22 mouse cellular contexts compared by ENCODE assay signal in the genomic region with DNA sequence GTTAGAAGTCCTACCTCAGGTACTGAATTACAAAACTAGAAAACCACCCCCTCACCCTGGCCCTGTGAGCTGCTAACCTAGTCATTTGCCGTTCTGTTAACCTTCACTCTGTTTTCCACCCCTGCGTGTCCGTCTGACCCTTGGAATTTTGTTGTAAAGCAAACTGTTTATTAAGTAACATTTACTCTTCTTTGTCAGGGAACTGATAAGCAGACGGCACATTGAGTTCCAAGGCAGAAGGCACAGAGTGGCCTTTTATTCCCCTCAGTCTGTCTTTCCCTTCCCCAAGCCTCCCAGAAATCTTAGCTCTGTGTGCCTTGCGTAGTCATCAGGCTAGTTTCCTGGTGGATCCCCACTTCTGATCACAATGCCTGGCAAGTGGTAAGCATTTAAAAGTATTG. TPM values are rescaled to one million over a fixed set of nuclear protein-coding genes. Genes with fewer than 3 reads are reported as not detected.
DNase-seq lines count a peak whose midpoint lies in the region; ATAC-seq and TF ChIP-seq lines count a peak whose summit lies in the region.
"Had no signal": no experiment of that assay in that cellular context is flagged by ENCODE, and none has a peak within 500 bp of the region (broad histone marks: within the 10 kb centered on the region; RNA-seq: fewer than 3 reads in every experiment).

No protein-coding gene starts in this region.

- H3K79me2 ChIP-seq in liver, adult 2 months (ENCODE audit: control insufficient read depth, insufficient read depth, low read length): no peaks in the 10 kb centered on the region

- H3K4me3 ChIP-seq in liver, adult 2 months (ENCODE audit: insufficient read depth, low read depth, low read length): no peak overlapping the region
- no peak overlapping the region for H3K4me3 ChIP-seq in liver, postnatal 0 days (ENCODE audit: low read depth, low read length)
- H3K4me3 ChIP-seq: embryonic facial prominence, embryonic 10.5 days; forebrain, embryonic 12.5 days; heart, embryonic 12.5 days; hindbrain, embryonic 15.5 days; limb, embryonic 13.5 days; midbrain, embryonic 10.5 days had no signal

- ATAC-seq in liver, postnatal 0 days: peak; percentile 94
- ATAC-seq in megakaryocyte progenitor cell, adult 5-6 weeks (replicated peaks; ENCODE audit: poor library complexity): no peak

- H3K27me3 ChIP-seq in liver, adult 2 months (ENCODE audit: control insufficient read depth, insufficient read depth, low read length): no peaks in the 10 kb centered on the region
- H3K27me3 ChIP-seq in liver, postnatal 0 days (ENCODE audit: insufficient read depth, low read length): no peaks in the 10 kb centered on the region
- H3K27me3 ChIP-seq: forebrain, embryonic 12.5 days; heart, embryonic 12.5 days; hindbrain, embryonic 15.5 days; limb, embryonic 13.5 days had no signal

- TF ChIP-seq EP300 in liver, postnatal 0 days (IDR thresholded peaks at IDR 0.05; ENCODE audit: low read depth): peak; percentile 95

- WGBS in liver, adult 2 months: 10% methylated on average over 5 of the region's 5 CpGs
- 51% methylated on average over 5 of the region's 5 CpGs for WGBS in liver, postnatal 0 days (ENCODE audit: insufficient replicate concordance)

- peak overlapping the region; percentile 87 for H3K27ac ChIP-seq in liver, adult 2 months (replicated peaks; ENCODE audit: insufficient read depth, low read depth, low read length)
- H3K27ac ChIP-seq in liver, postnatal 0 days (ENCODE audit: low read depth): peak overlapping the region; percentile 91
- H3K27ac ChIP-seq: embryonic facial prominence, embryonic 10.5 days; forebrain, embryonic 12.5 days; hindbrain, embryonic 15.5 days; limb, embryonic 13.5 days; midbrain, embryonic 10.5 days had no signal

- TF ChIP-seq POLR2A in liver, adult 2 months (IDR thresholded peaks at IDR 0.05; ENCODE audit: extremely low read depth, insufficient read depth, low read length): no peak

- H3K9ac ChIP-seq in liver, adult 2 months (ENCODE audit: low read depth, low read length): peak overlapping the region; percentile 46
- H3K9ac ChIP-seq in liver, postnatal 0 days (replicated peaks): no peak overlapping the region
- H3K9ac ChIP-seq: forebrain, embryonic 12.5 days; heart, embryonic 12.5 days; hindbrain, embryonic 15.5 days; limb, embryonic 13.5 days had no signal

- no peak for TF ChIP-seq CTCF in liver, adult 2 months (IDR thresholded peaks at IDR 0.05; ENCODE audit: low read depth, low read length)
- TF ChIP-seq CTCF in liver, postnatal 0 days (IDR thresholded peaks at IDR 0.05; ENCODE audit: low read depth): no peak

- peak; percentile 68 to 85 for DNase-seq in kidney, adult 8-10 months
- DNase-seq in kidney, postnatal 10 days: no peak
- DNase-seq in kidney, postnatal 14 days: peak; percentile 67
- peak; percentile 100 for DNase-seq in liver, adult 2 months (ENCODE audit: extremely low read depth, low read depth, low spot score)
- peak; percentile 51 for DNase-seq in liver, postnatal 0 days
- DNase-seq in cerebellum, adult 9-10 months: no peak
- no peak for DNase-seq in urinary bladder, postnatal 10 days (ENCODE audit: low spot score)
- DNase-seq: adrenal gland, adult 2 months; cerebellum, adult 2 months; lung, postnatal 14 days; thymus, postnatal 36 days had no signal

- H3K9me3 ChIP-seq in liver, postnatal 0 days (ENCODE audit: low read length): no peaks in the 10 kb centered on the region
- H3K9me3 ChIP-seq: embryonic facial prominence, embryonic 10.5 days; forebrain, embryonic 12.5 days; heart, embryonic 12.5 days; hindbrain, embryonic 15.5 days; limb, embryonic 13.5 days; midbrain, embryonic 10.5 days had no signal

- peaks cover 55% of the 10 kb centered on the region for H3K36me3 ChIP-seq in liver, adult 2 months (ENCODE audit: control insufficient read depth, insufficient read depth, low read length)
- H3K36me3 ChIP-seq in liver, postnatal 0 days (replicated peaks; ENCODE audit: insufficient read depth, low read length): no peaks in the 10 kb centered on the region; the same call in 1 of the 2 replicates
- H3K36me3 ChIP-seq: embryonic facial prominence, embryonic 10.5 days; forebrain, embryonic 12.5 days; heart, embryonic 12.5 days; hindbrain, embryonic 15.5 days; limb, embryonic 13.5 days; midbrain, embryonic 10.5 days had no signal

- no peak overlapping the region for H3K4me2 ChIP-seq in liver, postnatal 0 days (ENCODE audit: low read depth, low read length)
- H3K4me2 ChIP-seq: forebrain, embryonic 12.5 days; heart, embryonic 12.5 days; hindbrain, embryonic 15.5 days; limb, embryonic 13.5 days had no signal

- H3K4me1 ChIP-seq in liver, adult 2 months (ENCODE audit: control insufficient read depth, insufficient read depth, low read length): peaks cover 28% of the 10 kb centered on the region
- peaks cover 9% of the 10 kb centered on the region; the same call in 1 of the 2 replicates for H3K4me1 ChIP-seq in liver, postnatal 0 days (ENCODE audit: insufficient read depth)
- H3K4me1 ChIP-seq: hindbrain, embryonic 15.5 days; limb, embryonic 13.5 days had no signal

RNA-seq across cellular contexts. Expression of a gene that starts 14.9 kb away (rescaled TPM):
- total RNA-seq in liver, adult 2 months (2014; rRNA removed): 213 and 244 TPM in 2 replicates
- polyA plus RNA-seq in liver, adult 2 months (2012; rRNA removed): 301 and 313 TPM in 2 replicates
- polyA plus RNA-seq in liver, postnatal 0 days (2015; fragmentation: Nextera tagmentation; extraction: Ambion mirVana): 64.9 and 66.7 TPM in 2 replicates
- not detected in 2 replicates for total RNA-seq in megakaryocyte progenitor cell, adult 5-6 weeks (2015)
- not detected in 2 replicates for total RNA-seq in megakaryocyte progenitor cell, adult 5-6 weeks (2017)
- total RNA-seq: common myeloid progenitor, adult 5-6 weeks; granulocyte monocyte progenitor cell, adult 5-6 weeks; neutrophil, adult 5-6 weeks had no signal
- polyA plus RNA-seq: C2C12; embryonic facial prominence, embryonic 10.5 days; forebrain, embryonic 12.5 days; limb, embryonic 13.5 days had no signal

RNA-seq across cellular contexts. Expression of a gene that starts 30.3 kb away (rescaled TPM):
- total RNA-seq in liver, adult 2 months (2014; rRNA removed): 4.3 and 5.2 TPM in 2 replicates
- polyA plus RNA-seq in liver, adult 2 months (2012; rRNA removed): 3.9 and 5.1 TPM in 2 replicates
- polyA plus RNA-seq in liver, postnatal 0 days (2015; fragmentation: Nextera tagmentation; extraction: Ambion mirVana): 9.7 and 10.0 TPM in 2 replicates
- 4.2 and 4.7 TPM in 2 replicates for total RNA-seq in megakaryocyte progenitor cell, adult 5-6 weeks (2015)
- total RNA-seq in megakaryocyte progenitor cell, adult 5-6 weeks (2017): 3.9 and 5.2 TPM in 2 replicates

Comparison
In these comparisons a context has a peak if more than half of its experiments do, and no peak if none do; other contexts are left out.
1. DNase-seq: peak in kidney, adult 8-10 months (2 of 2), kidney, postnatal 14 days (single experiment), liver, adult 2 months (single experiment) and liver, postnatal 0 days (single experiment); none in kidney, postnatal 10 days (single experiment), cerebellum, adult 9-10 months (single experiment) and urinary bladder, postnatal 10 days (single experiment).
2. RNA of a gene that starts 14.9 kb away (total RNA-seq): 213 to 244 TPM in liver, adult 2 months; not detected in megakaryocyte progenitor cell, adult 5-6 weeks; every median in the first group is over 100 times any median in the second.